ENCODE assay signal across 8 mouse cellular contexts in genomic region chr6:145210816-145211338, GRCm38 (mm10). TPM values are rescaled to one million over a fixed set of nuclear protein-coding genes. Genes with fewer than 3 reads are reported as not detected.
DNase-seq lines count a peak whose midpoint lies in the region; ATAC-seq and TF ChIP-seq lines count a peak whose summit lies in the region.

Gene Casc1, minus strand, starts transcription at chr6:145211005.
Gene Etfrf1, plus strand, starts transcription at chr6:145211134.

- TF ChIP-seq CTCF in bone marrow macrophage, adult 2 months (IDR thresholded peaks at IDR 0.05; ENCODE audit: low read depth, low read length) = no peak
- no peak for TF ChIP-seq CTCF in embryonic fibroblast, embryonic 13.5 days (IDR thresholded peaks at IDR 0.05; ENCODE audit: borderline replicate concordance, insufficient read depth, low read length)

- peak within 1 kb of the TSS; percentile 72 for H3K27ac ChIP-seq in bone marrow macrophage, adult 2 months (ENCODE audit: insufficient read depth, low read depth, low read length)
- peak within 1 kb of the TSS; percentile 85 for H3K27ac ChIP-seq in embryonic fibroblast, embryonic 13.5 days (ENCODE audit: insufficient read depth, low read length)
- H3K27ac ChIP-seq in kidney, embryonic 14.5 days (ENCODE audit: low read depth, low read length) = peak within 1 kb of the TSS; percentile 98
- peak within 1 kb of the TSS; percentile 94 for H3K27ac ChIP-seq in limb, embryonic 15.5 days

- DNase-seq in A20 (ENCODE audit: low read depth, low spot score) = peak; percentile 99
- peak; percentile 99 to 100 for DNase-seq in heart, adult 9 months (ENCODE audit: low spot score in 2 of 2)
- DNase-seq in monocyte, adult 2 months (ENCODE audit: low read depth in 1 of 2, low spot score in 2 of 2) = peak; percentile 97
- peak; percentile 99 to 100 for DNase-seq in spleen, postnatal 36 days (ENCODE audit: low spot score in 2 of 2)

- H3K4me2 ChIP-seq in kidney, embryonic 14.5 days (replicated peaks; ENCODE audit: low read depth, low read length) = peak within 1 kb of the TSS; percentile 67
- H3K4me2 ChIP-seq in limb, embryonic 15.5 days = peak within 1 kb of the TSS; percentile 75

- no peaks in the 10 kb centered on the region for H3K27me3 ChIP-seq in kidney, embryonic 14.5 days (ENCODE audit: control insufficient read depth, insufficient read depth, low read length)
- no peaks in the 10 kb centered on the region for H3K27me3 ChIP-seq in limb, embryonic 15.5 days

- 1% methylated on average over 36 of the region's 36 CpGs for WGBS in kidney, embryonic 14.5 days
- WGBS in limb, embryonic 15.5 days = under 1% methylated on average over 36 of the region's 36 CpGs

- no peaks in the 10 kb centered on the region for H3K9me3 ChIP-seq in kidney, embryonic 14.5 days (ENCODE audit: control insufficient read depth, low read length)
- H3K9me3 ChIP-seq in limb, embryonic 15.5 days = no peaks in the 10 kb centered on the region

- peak; percentile 100 for ATAC-seq in kidney, embryonic 14.5 days (ENCODE audit: low FRiP score, low TSS enrichment)
- peak; percentile 100 for ATAC-seq in limb, embryonic 15.5 days (ENCODE audit: insufficient number of reproducible peaks, low FRiP score, low TSS enrichment, low read depth)

- H3K9ac ChIP-seq in kidney, embryonic 14.5 days (ENCODE audit: low read depth, low read length) = peak within 1 kb of the TSS; percentile 88
- H3K9ac ChIP-seq in limb, embryonic 15.5 days = peak within 1 kb of the TSS; percentile 61

- TF ChIP-seq POLR2A in bone marrow macrophage, adult 2 months (IDR thresholded peaks at IDR 0.05; ENCODE audit: borderline replicate concordance, low read depth, low read length) = peak; percentile 81
- peak; percentile 99 for TF ChIP-seq POLR2A in embryonic fibroblast, embryonic 13.5 days (IDR thresholded peaks at IDR 0.05; ENCODE audit: low read depth, low read length)

- H3K4me3 ChIP-seq in bone marrow macrophage, adult 2 months (ENCODE audit: insufficient read depth, low read length) = peak within 1 kb of the TSS; percentile 83
- H3K4me3 ChIP-seq in embryonic fibroblast, embryonic 13.5 days (ENCODE audit: insufficient read depth, low read length) = peak within 1 kb of the TSS; percentile 76
- H3K4me3 ChIP-seq in kidney, embryonic 14.5 days (ENCODE audit: low read length) = peak within 1 kb of the TSS; percentile 77
- H3K4me3 ChIP-seq in limb, embryonic 15.5 days = peak within 1 kb of the TSS; percentile 64

- peaks cover 8% of the 10 kb centered on the region for H3K4me1 ChIP-seq in bone marrow macrophage, adult 2 months (ENCODE audit: control insufficient read depth, insufficient read depth, low read length)
- H3K4me1 ChIP-seq in embryonic fibroblast, embryonic 13.5 days (ENCODE audit: control insufficient read depth, insufficient read depth, low read length) = peaks cover 2% of the 10 kb centered on the region; the same call in 1 of the 2 replicates
- peaks cover 6% of the 10 kb centered on the region for H3K4me1 ChIP-seq in kidney, embryonic 14.5 days (ENCODE audit: control insufficient read depth, insufficient read depth, low read length)
- peaks cover 13% of the 10 kb centered on the region for H3K4me1 ChIP-seq in limb, embryonic 15.5 days

- H3K36me3 ChIP-seq in kidney, embryonic 14.5 days (ENCODE audit: control insufficient read depth, insufficient read depth, low read length) = peaks cover 5% of the 10 kb centered on the region; the same call in 1 of the 2 replicates
- H3K36me3 ChIP-seq in limb, embryonic 15.5 days = peaks cover under 1% of the 10 kb centered on the region; the same call in 1 of the 2 replicates

RNA-seq across cellular contexts. Expression of gene Casc1, which starts in this region (rescaled TPM):
- polyA plus RNA-seq in bone marrow macrophage, adult 2 months (2012; ENCODE audit: insufficient read depth, insufficient read length, missing spikeins) = 0.35 TPM in 1 of 2 replicates, not detected in the other
- polyA plus RNA-seq in embryonic fibroblast, embryonic 13.5 days (2011; ENCODE audit: insufficient read length, low read depth, missing spikeins) = 0.99 and 1.1 TPM in 2 replicates
- 0.20 and 0.79 TPM in 2 replicates for polyA plus RNA-seq in kidney, embryonic 14.5 days (2014; fragmentation: Nextera tagmentation; extraction: Ambion mirVana)
- 0.29 and 0.41 TPM in 2 replicates for polyA plus RNA-seq in limb, embryonic 15.5 days (2015; fragmentation: Nextera tagmentation; extraction: Ambion mirVana)

RNA-seq across cellular contexts. Expression of gene Etfrf1, which starts in this region (rescaled TPM):
- polyA plus RNA-seq in bone marrow macrophage, adult 2 months (2012; ENCODE audit: insufficient read depth, insufficient read length, missing spikeins) = 35.0 and 38.9 TPM in 2 replicates
- 32.4 and 38.4 TPM in 2 replicates for polyA plus RNA-seq in embryonic fibroblast, embryonic 13.5 days (2011; ENCODE audit: insufficient read length, low read depth, missing spikeins)
- polyA plus RNA-seq in kidney, embryonic 14.5 days (2014; fragmentation: Nextera tagmentation; extraction: Ambion mirVana) = 39.2 and 47.3 TPM in 2 replicates
- polyA plus RNA-seq in limb, embryonic 15.5 days (2015; fragmentation: Nextera tagmentation; extraction: Ambion mirVana) = 31.0 and 34.3 TPM in 2 replicates

Comparison
In these comparisons a context has a peak if more than half of its experiments do, and no peak if none do; other contexts are left out.
1. Peak in every context shown above with its lines: DNase-seq, ATAC-seq, H3K4me3 ChIP-seq and H3K27ac ChIP-seq.